Mouse (Mus musculus) layer of hippocampus, adult 11-12 months (tissue): ENCODE measurements around the gene Tprn.

Experiments used
- DNase-seq: peaks from one replicate; pipeline ENCODE4 v3.0.0; 2022; ENCODE audit warnings: low spot score

Gene Tprn

GRCm38 (mm10) chr2:25262291-25262767 is at the start of gene Tprn:
Tprn (plus strand) TSS chr2:25262618.
- peak; percentile 96 for DNase-seq

- DNase-seq: no peak
Observed at GRCm38 (mm10) chr2:25213266-25213865, 49.1 kb upstream of the Tprn start.

GRCm38 (mm10) chr2:25214444-25214843 is 48.0 kb upstream of the Tprn start, which contains the start of gene Stpg3:
Stpg3 (minus strand) TSS chr2:25214637.
- no peak for DNase-seq

GRCm38 (mm10) chr2:25217666-25218065 is 44.8 kb upstream of the Tprn start:
- no peak for DNase-seq

- DNase-seq: no peak
Observed at GRCm38 (mm10) chr2:25218445-25218844, 44.0 kb upstream of the Tprn start, which contains the start of gene Fam166a. Fam166a (plus strand) TSS chr2:25218745.

GRCm38 (mm10) chr2:25221331-25221772 is 41.1 kb upstream of the Tprn start:
- no peak for DNase-seq

- peak; percentile 76 for DNase-seq
Observed at GRCm38 (mm10) chr2:25223681-25224491, 38.5 kb upstream of the Tprn start.

GRCm38 (mm10) chr2:25224492-25224765 is 38.0 kb upstream of the Tprn start, which contains the start of gene Tubb4b:
Tubb4b (minus strand) TSS chr2:25224702.
- DNase-seq: no peak

- DNase-seq: peak; percentile 99
Observed at GRCm38 (mm10) chr2:25224766-25225752, 37.4 kb upstream of the Tprn start.

- no peak for DNase-seq
Observed at GRCm38 (mm10) chr2:25225811-25226379, 36.5 kb upstream of the Tprn start.

- peak; percentile 71 for DNase-seq
Observed at GRCm38 (mm10) chr2:25226864-25227263, 35.6 kb upstream of the Tprn start.

- no peak for DNase-seq
Observed at GRCm38 (mm10) chr2:25227406-25227805, 35.0 kb upstream of the Tprn start.

GRCm38 (mm10) chr2:25228431-25228889 is 34.0 kb upstream of the Tprn start:
- DNase-seq: peak; percentile 91

GRCm38 (mm10) chr2:25228995-25229530 is 33.4 kb upstream of the Tprn start:
- DNase-seq: no peak

- DNase-seq: no peak
Observed at GRCm38 (mm10) chr2:25229582-25229981, 32.8 kb upstream of the Tprn start.

GRCm38 (mm10) chr2:25230581-25230980 is 31.8 kb upstream of the Tprn start:
- DNase-seq: no peak

- no peak for DNase-seq
Observed at GRCm38 (mm10) chr2:25231038-25231437, 31.4 kb upstream of the Tprn start.

- DNase-seq: no peak
Observed at GRCm38 (mm10) chr2:25233421-25233820, 29.0 kb upstream of the Tprn start.

- no peak for DNase-seq
Observed at GRCm38 (mm10) chr2:25234050-25234449, 28.4 kb upstream of the Tprn start, which contains the start of gene Slc34a3. Slc34a3 (minus strand) TSS chr2:25234364.

GRCm38 (mm10) chr2:25234551-25235220 is 27.7 kb upstream of the Tprn start:
- no peak for DNase-seq

GRCm38 (mm10) chr2:25236614-25237013 is 25.8 kb upstream of the Tprn start, which contains the start of gene Rnf224:
Rnf224 (minus strand) TSS chr2:25236787.
- DNase-seq: no peak
